Mouse (Mus musculus): ENCODE results near the gene Phlpp1. TPM values are rescaled to one million over a fixed set of nuclear protein-coding genes. Genes with fewer than 3 reads are reported as not detected.

Phlpp1 gene
- polyA plus RNA-seq, 1 experiment: 27.0 TPM

DNA sequence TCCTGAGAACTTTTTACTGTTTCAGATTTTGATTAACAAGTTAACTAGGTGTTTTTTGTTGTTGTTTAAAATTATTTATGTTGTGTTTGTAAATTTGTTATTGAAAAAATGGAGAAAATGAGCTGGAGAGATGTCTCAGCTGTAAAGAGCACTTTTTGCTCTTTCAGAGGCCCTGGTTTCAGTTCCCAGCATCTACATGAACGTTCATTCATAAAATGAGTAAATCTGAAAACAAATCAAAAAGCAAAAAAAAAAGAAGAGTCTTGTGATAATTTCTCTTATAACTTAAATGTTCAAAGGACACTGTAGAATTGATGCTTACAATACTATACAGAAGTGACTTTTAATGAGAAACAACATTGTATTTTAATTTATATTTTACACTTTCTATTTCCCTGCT, 82.5 kb downstream of the Phlpp1 start:
- no peak for DNase-seq (ENCODE audit: low read depth)

DNA sequence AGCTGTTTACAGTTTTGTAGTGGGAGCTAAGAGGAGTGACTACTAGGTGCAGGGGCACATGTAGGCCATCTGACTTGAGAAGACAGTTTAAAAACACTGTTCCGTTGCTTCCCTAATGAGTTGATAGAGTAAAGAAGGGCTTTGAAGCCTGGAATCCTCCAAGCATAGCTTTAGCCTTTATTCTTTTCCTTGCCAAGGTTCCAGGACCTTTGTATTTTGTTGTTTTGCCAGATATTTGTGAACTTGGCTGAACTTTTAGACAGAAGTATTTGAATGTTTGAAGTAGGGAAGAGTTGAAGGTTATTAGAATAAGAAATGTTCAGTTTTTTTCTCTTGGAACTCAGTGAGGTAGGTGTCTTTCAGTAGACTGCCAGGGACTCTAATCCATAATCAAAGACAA, 85.6 kb downstream of the Phlpp1 start:
- no peak for TF ChIP-seq POLR2A (IDR thresholded peaks at IDR 0.05; ENCODE audit: borderline replicate concordance, extremely low read depth, insufficient read depth, insufficient read length, poor library complexity, severe bottlenecking)
- no peak for TF ChIP-seq CTCF (IDR thresholded peaks at IDR 0.05; ENCODE audit: borderline replicate concordance, extremely low read depth, insufficient read depth, insufficient read length)
- no peak for DNase-seq (ENCODE audit: low read depth)

More for the DNA sequence above, 82.5 kb downstream of the Phlpp1 start:
- TF ChIP-seq CTCF (IDR thresholded peaks at IDR 0.05; ENCODE audit: borderline replicate concordance, extremely low read depth, insufficient read depth, insufficient read length) (no peak), POLR2A (IDR thresholded peaks at IDR 0.05; ENCODE audit: borderline replicate concordance, extremely low read depth, insufficient read depth, insufficient read length, poor library complexity, severe bottlenecking) (no peak)

DNA sequence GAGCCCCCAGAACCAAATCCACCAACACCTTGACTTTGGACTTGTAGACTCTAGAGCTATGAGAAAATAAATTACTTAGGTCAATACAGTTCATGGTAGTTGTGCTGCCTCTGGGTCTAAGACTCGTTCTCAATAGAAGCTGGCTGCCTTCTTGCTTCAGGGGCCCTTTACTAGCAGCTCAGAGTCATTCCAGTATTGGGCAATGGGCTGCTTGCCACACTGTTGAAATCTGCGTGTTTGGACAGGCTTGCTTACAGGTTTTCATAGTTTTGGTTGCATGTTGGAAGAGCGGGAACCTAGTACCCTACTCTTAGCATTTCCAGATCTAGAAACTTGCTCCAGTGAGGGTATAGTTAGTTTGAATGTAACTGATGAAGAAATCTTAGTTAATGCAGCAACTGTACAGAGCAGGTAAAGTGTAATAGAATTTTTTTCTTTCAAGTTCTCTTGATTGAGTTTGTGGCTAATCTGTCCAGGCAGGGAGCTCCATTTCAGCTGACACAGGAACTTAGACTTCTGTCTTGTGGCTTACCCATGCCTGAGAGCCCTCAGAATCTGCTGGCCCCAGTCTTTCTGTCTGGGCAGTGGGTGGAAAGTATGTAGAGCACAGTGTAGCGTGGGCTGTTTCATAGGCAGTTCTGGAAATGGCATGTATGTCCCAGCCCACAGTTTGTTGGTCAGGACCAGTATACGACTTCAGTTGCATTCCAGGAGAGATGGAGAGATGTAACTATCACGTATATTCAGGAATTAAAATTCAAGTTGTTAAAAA, 96.7 kb downstream of the Phlpp1 start:
- TF ChIP-seq POLR2A (IDR thresholded peaks at IDR 0.05; ENCODE audit: borderline replicate concordance, extremely low read depth, insufficient read depth, insufficient read length, poor library complexity, severe bottlenecking): no peak
- TF ChIP-seq CTCF (IDR thresholded peaks at IDR 0.05; ENCODE audit: borderline replicate concordance, extremely low read depth, insufficient read depth, insufficient read length): no peak
- DNase-seq (ENCODE audit: low read depth): no peak

DNA sequence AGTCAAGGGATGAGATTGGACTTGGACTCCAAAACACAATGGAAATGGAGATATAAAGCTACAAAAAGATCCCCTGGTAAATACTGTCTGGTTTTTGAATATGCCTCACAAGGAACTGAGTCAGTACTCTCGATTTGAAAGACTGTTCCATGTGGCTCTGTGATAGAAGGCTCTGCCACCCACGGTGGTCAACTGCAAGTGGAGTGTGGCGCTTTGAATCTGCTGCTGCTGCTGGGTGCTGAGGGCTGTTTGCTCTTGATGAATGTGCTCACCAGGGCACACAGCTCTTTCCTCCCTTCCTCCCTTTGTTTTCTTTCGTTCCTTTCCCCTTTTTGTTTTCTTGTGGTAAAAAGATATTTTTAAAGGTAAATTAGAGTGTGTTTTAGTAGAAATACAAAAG, 97.8 kb downstream of the Phlpp1 start:
- no peak for DNase-seq (ENCODE audit: low read depth)
- no peak for TF ChIP-seq POLR2A (IDR thresholded peaks at IDR 0.05; ENCODE audit: borderline replicate concordance, extremely low read depth, insufficient read depth, insufficient read length, poor library complexity, severe bottlenecking)
- TF ChIP-seq CTCF (IDR thresholded peaks at IDR 0.05; ENCODE audit: borderline replicate concordance, extremely low read depth, insufficient read depth, insufficient read length): no peak

DNA sequence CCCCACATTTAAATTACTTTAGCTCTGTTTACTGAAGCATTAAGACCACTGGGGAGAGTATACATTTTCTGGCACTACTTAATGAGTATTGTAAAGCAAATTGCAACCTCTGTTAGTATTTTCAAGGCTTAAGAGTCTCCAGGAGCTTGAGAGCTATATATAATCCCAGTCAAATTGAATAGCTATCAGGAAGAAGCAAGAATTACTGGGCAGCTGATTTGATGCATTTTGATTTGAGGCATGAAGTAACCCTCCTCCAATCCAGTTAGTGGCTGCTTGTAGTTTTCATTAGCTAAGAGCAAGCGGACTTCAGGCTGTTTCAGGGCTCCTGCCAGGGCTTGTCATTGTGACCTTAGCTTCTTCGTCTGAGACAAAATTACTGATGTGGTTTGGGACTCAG, 101.4 kb downstream of the Phlpp1 start:
- no peak for DNase-seq (ENCODE audit: low read depth)
- TF ChIP-seq CTCF (IDR thresholded peaks at IDR 0.05; ENCODE audit: borderline replicate concordance, extremely low read depth, insufficient read depth, insufficient read length): no peak
- no peak for TF ChIP-seq POLR2A (IDR thresholded peaks at IDR 0.05; ENCODE audit: borderline replicate concordance, extremely low read depth, insufficient read depth, insufficient read length, poor library complexity, severe bottlenecking)

DNA sequence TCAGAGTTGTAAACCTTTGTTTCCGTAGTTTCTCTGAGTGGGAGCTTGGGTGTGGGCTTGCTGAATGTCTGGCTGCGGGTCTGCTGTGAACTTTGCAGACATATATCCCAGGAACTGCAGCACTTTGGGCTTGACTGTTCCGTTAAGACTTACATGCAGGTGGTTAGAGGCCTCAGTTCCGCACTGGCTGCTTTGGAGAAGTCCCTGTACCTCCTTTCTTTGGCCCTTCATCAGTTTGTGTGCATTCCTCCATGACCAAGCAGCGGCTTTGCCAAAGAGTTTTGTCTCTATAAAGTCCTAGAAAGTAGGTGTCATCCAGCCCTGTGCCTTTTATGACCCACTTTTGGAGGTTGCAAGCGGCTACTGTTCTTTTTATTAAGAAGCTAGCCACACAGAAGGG, 102.2 kb downstream of the Phlpp1 start:
- no peak for TF ChIP-seq CTCF (IDR thresholded peaks at IDR 0.05; ENCODE audit: borderline replicate concordance, extremely low read depth, insufficient read depth, insufficient read length)
- no peak for TF ChIP-seq POLR2A (IDR thresholded peaks at IDR 0.05; ENCODE audit: borderline replicate concordance, extremely low read depth, insufficient read depth, insufficient read length, poor library complexity, severe bottlenecking)
- no peak for DNase-seq (ENCODE audit: low read depth)

DNA sequence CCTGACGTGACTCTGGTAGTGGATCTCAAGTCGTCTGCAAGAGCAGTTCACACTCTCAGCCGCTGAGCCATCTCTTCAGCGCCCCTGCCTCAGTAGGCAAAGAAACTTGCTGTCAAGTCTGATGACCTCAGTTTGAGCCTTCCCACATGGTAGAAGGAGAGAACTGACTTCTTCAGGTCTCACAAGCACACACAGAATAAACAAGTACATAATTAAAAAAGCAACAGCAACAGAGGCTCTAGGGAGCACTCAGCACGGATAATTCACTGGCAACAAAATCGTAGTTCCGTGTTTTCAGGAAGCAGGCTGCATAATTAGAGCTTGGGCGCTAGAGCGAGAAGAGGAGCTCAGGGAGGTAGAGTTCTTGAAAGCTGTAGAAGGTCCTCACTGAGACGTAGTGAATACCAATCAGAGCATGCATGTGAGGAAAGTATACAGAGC, 103.0 kb downstream of the Phlpp1 start:
- no peak for TF ChIP-seq POLR2A (IDR thresholded peaks at IDR 0.05; ENCODE audit: borderline replicate concordance, extremely low read depth, insufficient read depth, insufficient read length, poor library complexity, severe bottlenecking)
- TF ChIP-seq CTCF (IDR thresholded peaks at IDR 0.05; ENCODE audit: borderline replicate concordance, extremely low read depth, insufficient read depth, insufficient read length): no peak
- DNase-seq (ENCODE audit: low read depth): peak; percentile 65

DNA sequence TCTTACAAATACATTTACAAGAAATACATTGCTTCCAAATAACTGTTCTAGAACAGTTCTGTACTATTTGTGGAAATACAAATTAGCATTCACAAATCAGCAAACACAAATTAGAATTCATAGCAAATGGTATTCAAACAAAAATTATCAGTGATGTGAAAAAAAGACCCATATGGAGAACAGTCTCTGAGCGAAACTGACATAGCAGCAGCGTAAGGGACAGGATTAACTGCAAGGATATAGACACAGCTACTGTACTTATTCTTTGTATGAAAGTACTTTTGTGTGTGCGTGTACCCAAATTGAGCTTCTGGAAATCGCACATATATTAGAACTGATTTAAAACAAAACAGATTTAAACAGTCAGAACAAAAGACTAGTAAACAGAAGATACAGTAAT, 103.6 kb downstream of the Phlpp1 start:
- TF ChIP-seq CTCF (IDR thresholded peaks at IDR 0.05; ENCODE audit: borderline replicate concordance, extremely low read depth, insufficient read depth, insufficient read length) (no peak), POLR2A (IDR thresholded peaks at IDR 0.05; ENCODE audit: borderline replicate concordance, extremely low read depth, insufficient read depth, insufficient read length, poor library complexity, severe bottlenecking) (no peak)
- DNase-seq (ENCODE audit: low read depth): no peak

DNA sequence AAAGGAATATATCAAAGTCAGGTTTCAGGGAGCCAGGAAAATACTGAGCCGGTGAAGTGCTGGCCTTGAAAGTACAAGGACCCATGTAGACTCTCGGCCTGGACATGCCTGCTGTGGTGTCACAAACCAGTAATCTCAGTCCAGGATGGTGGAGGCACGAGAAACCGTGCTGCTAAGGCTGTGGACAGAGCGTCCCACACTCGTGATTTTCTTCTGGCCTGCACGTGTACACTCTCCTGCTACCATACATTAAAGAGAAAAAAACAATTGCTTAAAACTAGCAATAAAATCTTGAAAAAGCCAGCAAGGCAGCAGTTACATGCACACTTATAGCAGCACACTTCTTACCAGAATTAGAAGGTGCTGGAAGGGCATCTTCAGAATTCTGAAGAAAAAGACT, 104.2 kb downstream of the Phlpp1 start:
- TF ChIP-seq POLR2A (IDR thresholded peaks at IDR 0.05; ENCODE audit: borderline replicate concordance, extremely low read depth, insufficient read depth, insufficient read length, poor library complexity, severe bottlenecking) (no peak), CTCF (IDR thresholded peaks at IDR 0.05; ENCODE audit: borderline replicate concordance, extremely low read depth, insufficient read depth, insufficient read length) (no peak)
- no peak for DNase-seq (ENCODE audit: low read depth)

DNA sequence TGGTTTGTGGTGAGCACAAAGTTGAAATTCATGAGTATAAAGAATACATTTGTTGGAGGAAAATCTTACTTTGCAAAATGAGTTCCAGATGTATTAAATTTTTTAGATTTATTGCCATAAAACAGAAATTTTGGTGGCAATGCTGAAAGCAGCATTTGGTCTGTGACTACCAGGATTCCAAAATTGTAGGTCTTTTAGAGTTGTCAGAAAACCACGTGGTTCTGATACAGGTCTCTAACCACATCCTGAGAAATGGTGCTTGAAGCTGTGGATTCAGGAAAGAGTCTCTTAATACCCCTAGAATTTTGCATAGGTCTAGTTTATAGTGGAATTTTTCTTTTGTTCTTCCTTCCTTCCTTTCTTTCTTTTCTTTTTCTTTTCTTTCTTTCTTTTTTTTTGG, 105.3 kb downstream of the Phlpp1 start:
- TF ChIP-seq POLR2A (IDR thresholded peaks at IDR 0.05; ENCODE audit: borderline replicate concordance, extremely low read depth, insufficient read depth, insufficient read length, poor library complexity, severe bottlenecking) (no peak), CTCF (IDR thresholded peaks at IDR 0.05; ENCODE audit: borderline replicate concordance, extremely low read depth, insufficient read depth, insufficient read length) (no peak)

DNA sequence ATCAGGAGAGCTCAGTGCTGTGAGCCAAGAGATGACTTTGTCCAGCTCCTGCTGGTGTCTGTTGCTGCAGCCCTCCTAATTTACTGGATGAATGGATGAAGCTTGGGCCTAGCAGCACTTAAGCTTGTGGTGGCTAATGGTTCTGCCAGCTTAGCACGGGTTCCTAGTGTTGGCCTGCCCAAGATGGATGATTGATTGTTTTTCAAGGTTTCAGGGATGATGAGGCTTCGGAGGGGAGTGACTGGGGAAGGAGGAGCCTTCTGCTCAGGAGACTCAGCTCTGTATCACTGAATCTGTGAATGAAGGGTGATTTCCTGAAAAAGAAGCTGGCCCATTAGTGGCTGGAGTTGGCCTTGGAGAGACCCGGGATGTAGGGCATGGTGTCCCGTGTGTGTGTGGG, 105.7 kb downstream of the Phlpp1 start:
- DNase-seq (ENCODE audit: low read depth): no peak
- TF ChIP-seq POLR2A (IDR thresholded peaks at IDR 0.05; ENCODE audit: borderline replicate concordance, extremely low read depth, insufficient read depth, insufficient read length, poor library complexity, severe bottlenecking) (no peak), CTCF (IDR thresholded peaks at IDR 0.05; ENCODE audit: borderline replicate concordance, extremely low read depth, insufficient read depth, insufficient read length) (no peak)

More for the DNA sequence above, 105.3 kb downstream of the Phlpp1 start:
- DNase-seq (ENCODE audit: low read depth): no peak

DNA sequence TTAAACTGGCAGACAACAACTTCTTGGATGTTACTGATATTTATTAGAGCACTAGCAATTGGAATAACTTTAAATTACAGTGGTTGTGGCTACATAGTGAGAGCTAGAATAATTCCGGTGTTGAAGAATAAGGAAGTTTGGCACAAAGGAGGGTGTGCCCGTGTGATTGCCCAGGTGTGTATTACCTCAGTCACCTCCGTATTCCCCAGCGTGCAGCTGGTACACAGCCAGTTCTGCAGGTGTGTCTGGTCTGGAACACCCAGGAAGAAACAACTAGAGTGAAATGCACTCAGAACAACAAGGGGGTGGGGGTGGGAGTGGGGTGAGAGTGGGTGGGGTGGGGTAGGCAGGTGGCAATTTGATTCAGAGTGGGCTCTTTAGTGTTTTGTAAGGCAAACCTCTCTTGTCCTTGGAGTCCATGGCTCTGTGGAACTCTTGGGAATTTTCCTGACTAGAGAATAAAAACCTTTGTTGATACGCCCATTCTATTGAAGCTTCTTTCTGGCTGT, 107.1 kb downstream of the Phlpp1 start:
- no peak for TF ChIP-seq CTCF (IDR thresholded peaks at IDR 0.05; ENCODE audit: borderline replicate concordance, extremely low read depth, insufficient read depth, insufficient read length)
- TF ChIP-seq POLR2A (IDR thresholded peaks at IDR 0.05; ENCODE audit: borderline replicate concordance, extremely low read depth, insufficient read depth, insufficient read length, poor library complexity, severe bottlenecking): no peak
- DNase-seq (ENCODE audit: low read depth): no peak

All from brain, embryonic 14.5 days (tissue).